In the genomic region with DNA sequence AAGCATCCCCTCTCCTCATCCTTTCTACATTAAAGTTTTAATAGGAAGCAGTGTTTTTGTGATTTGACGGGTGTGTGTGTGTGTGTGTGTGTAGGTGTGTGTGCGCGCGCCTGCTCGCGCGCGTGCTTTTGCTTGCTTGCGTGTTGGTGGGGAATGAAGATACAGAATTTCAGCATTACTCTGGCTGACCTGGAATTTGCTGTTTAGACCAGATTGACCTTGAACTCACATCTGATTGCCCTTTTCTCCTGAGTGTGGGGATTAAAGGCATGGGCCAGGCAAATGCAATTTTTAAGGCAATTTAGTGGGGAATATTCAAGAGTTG, we compare ENCODE assay signal across 8 mouse cellular contexts. TPM values are rescaled to one million over a fixed set of nuclear protein-coding genes. Genes with fewer than 3 reads are reported as not detected.
A peak's percentile ranks its signal among the peaks of the same experiment; 100 is the strongest.
DNase-seq lines count a peak whose midpoint lies in the region; ATAC-seq and TF ChIP-seq lines count a peak whose summit lies in the region.

No protein-coding gene starts in this region.

- H3K4me2 ChIP-seq in kidney, embryonic 15.5 days: peak overlapping the region; percentile 80
- peak overlapping the region; percentile 72 for H3K4me2 ChIP-seq in hindbrain, embryonic 14.5 days (replicated peaks)
- peak overlapping the region; percentile 58 for H3K4me2 ChIP-seq in midbrain, embryonic 15.5 days

- no peak for TF ChIP-seq POLR2A in cortical plate, adult 2 months (IDR thresholded peaks at IDR 0.05; ENCODE audit: extremely low read depth, insufficient read depth, low read length)

- H3K27me3 ChIP-seq in kidney, embryonic 15.5 days: no peaks in the 10 kb centered on the region
- no peaks in the 10 kb centered on the region for H3K27me3 ChIP-seq in hindbrain, embryonic 14.5 days (ENCODE audit: control insufficient read depth, insufficient read depth, low read length)
- no peaks in the 10 kb centered on the region for H3K27me3 ChIP-seq in midbrain, embryonic 15.5 days (replicated peaks)

- H3K4me3 ChIP-seq in kidney, embryonic 15.5 days (replicated peaks): peak overlapping the region; percentile 94
- peak overlapping the region; percentile 76 for H3K4me3 ChIP-seq in cortical plate, adult 2 months (ENCODE audit: insufficient read depth, low read length)
- peak overlapping the region; percentile 77 for H3K4me3 ChIP-seq in hindbrain, embryonic 14.5 days (replicated peaks; ENCODE audit: low read length)
- peak overlapping the region; percentile 84 for H3K4me3 ChIP-seq in midbrain, embryonic 15.5 days

- 2% methylated on average over 9 of the region's 9 CpGs for WGBS in kidney, embryonic 15.5 days
- whole genome bisulfite sequencing in hindbrain, embryonic 14.5 days: under 1% methylated on average over 9 of the region's 9 CpGs
- WGBS in midbrain, embryonic 15.5 days: 2% methylated on average over 9 of the region's 9 CpGs

- ATAC-seq in kidney, embryonic 15.5 days (replicated peaks; ENCODE audit: low FRiP score): no peak
- ATAC-seq in hindbrain, embryonic 14.5 days (ENCODE audit: low FRiP score): no peak
- ATAC-seq in midbrain, embryonic 15.5 days (replicated peaks): no peak
- no peak for ATAC-seq in megakaryocyte progenitor cell, adult 5-6 weeks (replicated peaks; ENCODE audit: poor library complexity)

- TF ChIP-seq CTCF in cortical plate, adult 2 months (IDR thresholded peaks at IDR 0.05; ENCODE audit: extremely low read depth, insufficient read depth, low read length): no peak

- H3K9me3 ChIP-seq in kidney, embryonic 15.5 days (replicated peaks): no peaks in the 10 kb centered on the region
- H3K9me3 ChIP-seq in hindbrain, embryonic 14.5 days (ENCODE audit: control insufficient read depth, low read length): no peaks in the 10 kb centered on the region
- H3K9me3 ChIP-seq in midbrain, embryonic 15.5 days: no peaks in the 10 kb centered on the region

- peaks cover 9% of the 10 kb centered on the region; the same call in 1 of the 2 replicates for H3K36me3 ChIP-seq in kidney, embryonic 15.5 days
- H3K36me3 ChIP-seq in hindbrain, embryonic 14.5 days (replicated peaks; ENCODE audit: control insufficient read depth, insufficient read depth): peaks cover 15% of the 10 kb centered on the region; the same call in 1 of the 2 replicates
- 0 out of 2 replicates have a peak, but pooled peaks cover 9% of the 10 kb centered on the region for H3K36me3 ChIP-seq in midbrain, embryonic 15.5 days (replicated peaks)

- H3K9ac ChIP-seq in kidney, embryonic 15.5 days: peak overlapping the region; percentile 91; the same call in 1 of the 2 replicates
- H3K9ac ChIP-seq in hindbrain, embryonic 14.5 days: peak overlapping the region; percentile 81
- peak overlapping the region; percentile 94 for H3K9ac ChIP-seq in midbrain, embryonic 15.5 days

- peaks cover 14% of the 10 kb centered on the region for H3K4me1 ChIP-seq in kidney, embryonic 15.5 days
- no peaks in the 10 kb centered on the region; the same call in 1 of the 2 replicates for H3K4me1 ChIP-seq in cortical plate, adult 2 months (ENCODE audit: control insufficient read depth, insufficient read depth, low read length)
- H3K4me1 ChIP-seq in hindbrain, embryonic 14.5 days (replicated peaks; ENCODE audit: control insufficient read depth, insufficient read depth, low read length): peaks cover 10% of the 10 kb centered on the region; the same call in 1 of the 2 replicates
- peaks cover 14% of the 10 kb centered on the region for H3K4me1 ChIP-seq in midbrain, embryonic 15.5 days

- H3K27ac ChIP-seq in kidney, embryonic 15.5 days: peak overlapping the region; percentile 99
- 0 out of 2 replicates have a peak overlapping the region, but pooled peaks have one; percentile 0 for H3K27ac ChIP-seq in cortical plate, adult 2 months (ENCODE audit: insufficient read depth, low read length)
- peak overlapping the region; percentile 93 for H3K27ac ChIP-seq in hindbrain, embryonic 14.5 days
- peak overlapping the region; percentile 99 for H3K27ac ChIP-seq in midbrain, embryonic 15.5 days

- DNase-seq in kidney, postnatal 4 days: no peak
- DNase-seq in hindbrain, embryonic 14.5 days (ENCODE audit: low spot score): no peak
- DNase-seq in thymus, postnatal 10 days (ENCODE audit: low spot score in 2 of 2): no peak
- DNase-seq in frontal cortex, postnatal 36 days (ENCODE audit: low spot score in 2 of 2): no peak

RNA-seq across cellular contexts. Expression of a gene that starts 2.0 kb away (rescaled TPM):
- polyA plus RNA-seq in kidney, embryonic 15.5 days (2015; fragmentation: Nextera tagmentation; extraction: Ambion mirVana): 171 TPM in 2 replicates
- 127 and 132 TPM in 2 replicates for polyA plus RNA-seq in cortical plate, adult 2 months (2012; rRNA removed)
- polyA plus RNA-seq in hindbrain, embryonic 14.5 days (2014; fragmentation: Nextera tagmentation; extraction: Ambion mirVana): 195 and 213 TPM in 2 replicates
- 191 and 193 TPM in 2 replicates for polyA plus RNA-seq in midbrain, embryonic 15.5 days (2015; fragmentation: Nextera tagmentation; extraction: Ambion mirVana)
- total RNA-seq in megakaryocyte progenitor cell, adult 5-6 weeks (2015): 99.9 and 108 TPM in 2 replicates
- 58.3 and 60.3 TPM in 2 replicates for total RNA-seq in megakaryocyte progenitor cell, adult 5-6 weeks (2017)

RNA-seq across cellular contexts. Expression of a gene that starts 15.8 kb away (rescaled TPM):
- 41.1 and 41.7 TPM in 2 replicates for polyA plus RNA-seq in kidney, embryonic 15.5 days (2015; fragmentation: Nextera tagmentation; extraction: Ambion mirVana)
- polyA plus RNA-seq in cortical plate, adult 2 months (2012; rRNA removed): 167 and 188 TPM in 2 replicates
- 34.1 and 49.3 TPM in 2 replicates for polyA plus RNA-seq in hindbrain, embryonic 14.5 days (2014; fragmentation: Nextera tagmentation; extraction: Ambion mirVana)
- polyA plus RNA-seq in midbrain, embryonic 15.5 days (2015; fragmentation: Nextera tagmentation; extraction: Ambion mirVana): 35.4 and 40.9 TPM in 2 replicates
- 183 and 193 TPM in 2 replicates for total RNA-seq in megakaryocyte progenitor cell, adult 5-6 weeks (2015)
- total RNA-seq in megakaryocyte progenitor cell, adult 5-6 weeks (2017): 181 and 264 TPM in 2 replicates

Comparison
In these comparisons a context has a peak if more than half of its experiments do, and no peak if none do; other contexts are left out.
1. H3K27ac ChIP-seq: peak in every context shown above with its lines; median percentile 99 in kidney, embryonic 15.5 days; 99 in midbrain, embryonic 15.5 days; 93 in hindbrain, embryonic 14.5 days; 0 in cortical plate, adult 2 months.